Mouse (Mus musculus): Measurements from ENCODE around the gene Tubgcp6. TPM values are rescaled to one million over a fixed set of nuclear protein-coding genes. Genes with fewer than 3 reads are reported as not detected.

The Tubgcp6 gene
- polyA plus RNA-seq, 1 experiment from 2014 or later, result 11.3 TPM

- WGBS, result 89% methylated on average over 2 of the region's 2 CpGs
- H3K4me2 ChIP-seq (ENCODE audit: low read length), result no peak overlapping the region
- H3K9ac ChIP-seq (ENCODE audit: low read length), result no peak overlapping the region
- H3K27ac ChIP-seq (replicated peaks in 1 of 2; ENCODE audit: control insufficient read depth in 1 of 2, insufficient read depth in 1 of 2, low read depth in 2 of 2, low read length in 2 of 2), result no peak overlapping the region
- no peaks in the 10 kb centered on the region for H3K27me3 ChIP-seq (ENCODE audit: control insufficient read depth, insufficient read depth, low read length)
- peaks cover 67% of the 10 kb centered on the region for H3K36me3 ChIP-seq (ENCODE audit: control insufficient read depth, insufficient read depth, low read length)
- no peak for ATAC-seq (ENCODE audit: insufficient number of reproducible peaks, insufficient read depth, low FRiP score, low read depth)
- H3K9me3 ChIP-seq (ENCODE audit: control insufficient read depth, low read length), result no peaks in the 10 kb centered on the region
- H3K4me1 ChIP-seq (ENCODE audit: control insufficient read depth in 2 of 2, insufficient read depth in 2 of 2, low read length in 2 of 2), result peaks cover 2 to 3% of the 10 kb centered on the region in 2 experiments; a peak in 3 of 4 replicates
- H3K4me3 ChIP-seq (ENCODE audit: control insufficient read depth in 1 of 2, insufficient read depth in 1 of 2, low read depth in 1 of 2, low read length in 2 of 2), result no peak overlapping the region
These were observed 38.1 kb downstream of the Tubgcp6 start for GRCm38 (mm10) chr15:89084826-89085225.

GRCm38 (mm10) chr15:89083906-89084305 is 39.0 kb downstream of the Tubgcp6 start:
- peaks cover 75% of the 10 kb centered on the region for H3K36me3 ChIP-seq (ENCODE audit: control insufficient read depth, insufficient read depth, low read length)
- 100% methylated on average over 1 of the region's 1 CpGs for WGBS
- no peak for ATAC-seq (ENCODE audit: insufficient number of reproducible peaks, insufficient read depth, low FRiP score, low read depth)
- H3K27ac ChIP-seq (replicated peaks in 1 of 2; ENCODE audit: control insufficient read depth in 1 of 2, insufficient read depth in 1 of 2, low read depth in 2 of 2, low read length in 2 of 2), result no peak overlapping the region
- H3K9me3 ChIP-seq (ENCODE audit: control insufficient read depth, low read length), result no peaks in the 10 kb centered on the region
- H3K4me3 ChIP-seq (ENCODE audit: control insufficient read depth in 1 of 2, insufficient read depth in 1 of 2, low read depth in 1 of 2, low read length in 2 of 2), result no peak overlapping the region
- no peaks in the 10 kb centered on the region for H3K27me3 ChIP-seq (ENCODE audit: control insufficient read depth, insufficient read depth, low read length)
- peaks cover 0 to under 1% of the 10 kb centered on the region in 2 experiments; a peak in 1 of 4 replicates for H3K4me1 ChIP-seq (ENCODE audit: control insufficient read depth in 2 of 2, insufficient read depth in 2 of 2, low read length in 2 of 2)
- H3K4me2 ChIP-seq (ENCODE audit: low read length), result no peak overlapping the region
- H3K9ac ChIP-seq (ENCODE audit: low read length), result no peak overlapping the region

GRCm38 (mm10) chr15:89078208-89078836 is 44.6 kb downstream of the Tubgcp6 start:
- ATAC-seq (ENCODE audit: insufficient number of reproducible peaks, insufficient read depth, low FRiP score, low read depth), result no peak
- H3K27me3 ChIP-seq (ENCODE audit: control insufficient read depth, insufficient read depth, low read length), result no peaks in the 10 kb centered on the region
- H3K27ac ChIP-seq (replicated peaks in 1 of 2; ENCODE audit: control insufficient read depth in 1 of 2, insufficient read depth in 1 of 2, low read depth in 2 of 2, low read length in 2 of 2), result 0 out of 4 replicates have a peak overlapping the region, but pooled peaks of 1 of the 2 experiments have one; percentile 30
- peaks cover 31 to 41% of the 10 kb centered on the region in 2 experiments for H3K4me1 ChIP-seq (ENCODE audit: control insufficient read depth in 2 of 2, insufficient read depth in 2 of 2, low read length in 2 of 2)
- H3K4me2 ChIP-seq (ENCODE audit: low read length), result peak overlapping the region; percentile 83
- H3K9me3 ChIP-seq (ENCODE audit: control insufficient read depth, low read length), result no peaks in the 10 kb centered on the region
- 60% methylated on average over 9 of the region's 9 CpGs for WGBS
- peaks cover 39% of the 10 kb centered on the region for H3K36me3 ChIP-seq (ENCODE audit: control insufficient read depth, insufficient read depth, low read length)
- H3K9ac ChIP-seq (ENCODE audit: low read length), result peak overlapping the region; percentile 30
- H3K4me3 ChIP-seq (ENCODE audit: control insufficient read depth in 1 of 2, insufficient read depth in 1 of 2, low read depth in 1 of 2, low read length in 2 of 2), result 0 out of 4 replicates have a peak overlapping the region, but pooled peaks of 1 of the 2 experiments have one; percentile 92

GRCm38 (mm10) chr15:89076156-89076731 is 46.7 kb downstream of the Tubgcp6 start:
- ATAC-seq (ENCODE audit: insufficient number of reproducible peaks, insufficient read depth, low FRiP score, low read depth), result peak; percentile 2; the same call in 1 of the 2 replicates
- peak overlapping the region; percentile 83 for H3K4me2 ChIP-seq (ENCODE audit: low read length)
- peak overlapping the region; percentile 84 to 96 for H3K27ac ChIP-seq (replicated peaks in 1 of 2; ENCODE audit: control insufficient read depth in 1 of 2, insufficient read depth in 1 of 2, low read depth in 2 of 2, low read length in 2 of 2)
- H3K27me3 ChIP-seq (ENCODE audit: control insufficient read depth, insufficient read depth, low read length), result no peaks in the 10 kb centered on the region
- H3K36me3 ChIP-seq (ENCODE audit: control insufficient read depth, insufficient read depth, low read length), result peaks cover 18% of the 10 kb centered on the region
- no peaks in the 10 kb centered on the region for H3K9me3 ChIP-seq (ENCODE audit: control insufficient read depth, low read length)
- H3K4me3 ChIP-seq (ENCODE audit: control insufficient read depth in 1 of 2, insufficient read depth in 1 of 2, low read depth in 1 of 2, low read length in 2 of 2), result peak overlapping the region; percentile 82 to 92
- WGBS, result under 1% methylated on average over 39 of the region's 39 CpGs
- peak overlapping the region; percentile 96 for H3K9ac ChIP-seq (ENCODE audit: low read length)
- peaks cover 34 to 46% of the 10 kb centered on the region in 2 experiments for H3K4me1 ChIP-seq (ENCODE audit: control insufficient read depth in 2 of 2, insufficient read depth in 2 of 2, low read length in 2 of 2)

GRCm38 (mm10) chr15:89075478-89076147 is 47.3 kb downstream of the Tubgcp6 start:
- Histone ChIP-seq H3K36me3 (ENCODE audit: control insufficient read depth, insufficient read depth, low read length) (peaks cover 12% of the 10 kb centered on the region), H3K9ac (ENCODE audit: low read length) (peak overlapping the region; percentile 96), H3K27me3 (ENCODE audit: control insufficient read depth, insufficient read depth, low read length) (no peaks in the 10 kb centered on the region), H3K4me2 (ENCODE audit: low read length) (peak overlapping the region; percentile 83), H3K4me1 (ENCODE audit: control insufficient read depth in 2 of 2, insufficient read depth in 2 of 2, low read length in 2 of 2) (peaks cover 34 to 48% of the 10 kb centered on the region in 2 experiments), H3K4me3 (ENCODE audit: control insufficient read depth in 1 of 2, insufficient read depth in 1 of 2, low read depth in 1 of 2, low read length in 2 of 2) (peak overlapping the region; percentile 82 to 92), H3K9me3 (ENCODE audit: control insufficient read depth, low read length) (no peaks in the 10 kb centered on the region), H3K27ac (replicated peaks in 1 of 2; ENCODE audit: control insufficient read depth in 1 of 2, insufficient read depth in 1 of 2, low read depth in 2 of 2, low read length in 2 of 2) (peak overlapping the region; percentile 91 to 96)
- WGBS, result 0% methylated on average over 47 of the region's 59 CpGs
- peak; percentile 88 for ATAC-seq (ENCODE audit: insufficient number of reproducible peaks, insufficient read depth, low FRiP score, low read depth)

- ATAC-seq (ENCODE audit: insufficient number of reproducible peaks, insufficient read depth, low FRiP score, low read depth), result 0 out of 2 replicates have a peak, but pooled peaks have one; percentile 1
- peak within 1 kb of the TSS; percentile 91 to 96 for H3K27ac ChIP-seq (replicated peaks in 1 of 2; ENCODE audit: control insufficient read depth in 1 of 2, insufficient read depth in 1 of 2, low read depth in 2 of 2, low read length in 2 of 2)
- peaks cover 11% of the 10 kb centered on the region for H3K36me3 ChIP-seq (ENCODE audit: control insufficient read depth, insufficient read depth, low read length)
- H3K4me1 ChIP-seq (ENCODE audit: control insufficient read depth in 2 of 2, insufficient read depth in 2 of 2, low read length in 2 of 2), result peaks cover 34 to 51% of the 10 kb centered on the region in 2 experiments
- H3K27me3 ChIP-seq (ENCODE audit: control insufficient read depth, insufficient read depth, low read length), result no peaks in the 10 kb centered on the region
- H3K4me2 ChIP-seq (ENCODE audit: low read length), result peak within 1 kb of the TSS; percentile 83
- peak within 1 kb of the TSS; percentile 96 for H3K9ac ChIP-seq (ENCODE audit: low read length)
- peak within 1 kb of the TSS; percentile 82 to 92 for H3K4me3 ChIP-seq (ENCODE audit: control insufficient read depth in 1 of 2, insufficient read depth in 1 of 2, low read depth in 1 of 2, low read length in 2 of 2)
- H3K9me3 ChIP-seq (ENCODE audit: control insufficient read depth, low read length), result no peaks in the 10 kb centered on the region
- WGBS, result 12% methylated on average over 11 of the region's 11 CpGs
These were observed 48.1 kb downstream of the Tubgcp6 start, which contains the start of gene Trabd for GRCm38 (mm10) chr15:89074613-89075477. Gene Trabd, plus strand, starts transcription at chr15:89075124.
